Mouse (Mus musculus) splenic B cell, adult 2 months (primary cell): ENCODE results near the gene Lmod1.

Experiments
- DNase-seq: peaks from one replicate; pipeline ENCODE4 v3.0.0-alpha.2; 2011; ENCODE audit warnings: low read depth, low spot score
- H3K27me3 ChIP-seq: 2 replicates; pipeline ENCODE4 v1.6.1; 2012; ENCODE audit warnings: mild to moderate bottlenecking, low read length, moderate library complexity, mixed read lengths; ENCODE audit not compliant: control insufficient read depth, poor library complexity, insufficient read depth, severe bottlenecking
- H3K36me3 ChIP-seq: 2 replicates; pipeline ENCODE4 v1.6.1; 2012; ENCODE audit warnings: mild to moderate bottlenecking, low read length, moderate library complexity, mixed read lengths; ENCODE audit not compliant: control insufficient read depth, poor library complexity, insufficient read depth, severe bottlenecking

Lmod1 gene

DNA sequence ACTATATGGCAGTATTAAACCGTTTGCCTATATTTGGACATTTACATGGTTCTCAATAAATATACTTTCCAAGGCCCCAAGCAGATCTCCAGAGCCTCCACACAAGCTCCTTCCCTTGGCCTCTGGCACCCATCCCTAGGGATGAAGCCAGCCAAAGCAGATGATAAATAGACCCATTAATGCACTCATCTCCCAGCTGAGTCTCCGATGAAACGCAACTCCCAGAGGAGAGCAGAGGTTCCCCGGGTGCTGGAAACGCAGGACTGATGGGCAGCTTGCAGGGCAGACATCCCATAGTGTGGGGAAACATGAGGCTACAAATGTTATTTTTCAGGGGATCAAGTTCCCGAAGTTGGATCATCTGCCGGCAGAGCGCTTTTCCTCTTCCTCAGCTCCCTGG lies 17.3 kb downstream of the Lmod1 start:
- DNase-seq, result no peak
- Histone ChIP-seq H3K27me3 (no peaks in the 10 kb centered on the region), H3K36me3 (no peaks in the 10 kb centered on the region)

DNA sequence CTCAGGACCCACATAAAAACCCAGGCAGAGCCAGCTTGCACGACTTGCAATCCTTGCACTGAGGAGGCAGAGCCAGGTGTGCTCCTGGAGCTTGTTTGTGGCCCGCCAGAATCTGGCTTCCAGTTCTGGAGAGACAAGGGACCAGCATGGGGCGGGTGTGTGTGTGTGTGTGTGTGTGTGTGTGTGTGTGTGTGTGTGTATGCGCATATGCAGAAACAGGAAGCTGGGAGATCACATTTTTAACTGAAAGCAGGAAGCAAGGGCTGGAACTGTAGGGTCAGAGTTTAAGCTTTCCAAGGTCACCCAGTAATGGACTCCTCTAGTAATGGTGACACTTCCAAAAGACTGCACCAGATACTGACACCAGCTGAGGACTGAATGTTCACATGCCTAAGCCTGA lies 19.4 kb downstream of the Lmod1 start:
- no peaks in the 10 kb centered on the region for H3K27me3 ChIP-seq
- no peak for DNase-seq
- H3K36me3 ChIP-seq, result no peaks in the 10 kb centered on the region

DNA sequence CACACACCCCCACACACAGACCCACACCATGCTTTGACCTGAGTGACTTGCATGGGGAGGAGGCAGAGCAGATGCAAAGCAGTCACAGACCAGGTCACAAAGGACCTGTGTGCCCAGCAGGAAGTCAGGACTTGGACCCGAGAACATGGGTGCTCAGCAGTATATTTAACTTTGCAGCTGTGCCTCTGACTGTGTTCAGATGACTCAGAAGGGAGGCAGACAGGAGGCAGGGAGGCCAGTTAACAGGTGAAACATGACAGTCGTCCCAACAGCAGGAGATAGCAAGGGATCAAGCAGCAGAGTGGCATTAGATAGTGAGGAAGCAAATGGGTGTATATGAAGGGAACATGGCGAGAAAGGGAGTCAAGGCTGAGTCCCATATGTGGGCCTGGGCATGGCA lies 22.3 kb downstream of the Lmod1 start:
- H3K27me3 ChIP-seq, result no peaks in the 10 kb centered on the region; the same call in 1 of the 2 replicates
- no peaks in the 10 kb centered on the region for H3K36me3 ChIP-seq
- no peak for DNase-seq

DNA sequence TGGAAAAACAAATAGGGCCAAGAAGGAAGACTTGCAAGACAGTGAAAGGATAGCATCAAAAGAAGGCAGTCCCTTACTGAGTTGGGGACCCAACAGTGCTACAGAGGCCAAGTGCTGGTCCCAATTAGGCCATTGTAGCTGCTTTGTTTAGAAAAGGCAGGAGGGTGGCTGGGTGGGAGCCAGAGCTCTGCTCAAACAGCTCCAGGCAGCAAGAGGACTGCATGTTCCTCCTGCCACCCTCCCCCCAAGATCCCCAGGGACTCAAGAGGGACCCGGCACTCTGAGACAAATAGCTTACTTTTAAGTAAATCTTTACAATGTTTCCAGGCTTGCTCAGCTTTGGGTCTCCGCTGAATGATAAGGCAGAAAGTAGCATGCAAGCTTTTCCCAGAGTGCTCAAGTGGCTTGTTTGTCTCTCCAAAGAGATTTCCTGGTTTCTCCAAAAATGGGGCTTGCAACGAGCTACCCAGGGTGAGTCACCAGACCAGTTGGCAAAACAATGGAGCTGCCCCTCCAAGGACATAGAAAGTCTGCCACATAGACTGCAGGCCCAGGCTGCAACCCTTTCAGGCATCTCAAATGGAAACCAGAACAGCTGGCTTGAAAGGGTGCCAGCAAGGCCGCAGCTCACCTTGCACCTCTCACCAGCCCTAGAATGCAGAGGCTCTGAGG lies 23.0 kb downstream of the Lmod1 start:
- Histone ChIP-seq H3K36me3 (no peaks in the 10 kb centered on the region), H3K27me3 (no peaks in the 10 kb centered on the region; the same call in 1 of the 2 replicates)
- DNase-seq, result no peak

DNA sequence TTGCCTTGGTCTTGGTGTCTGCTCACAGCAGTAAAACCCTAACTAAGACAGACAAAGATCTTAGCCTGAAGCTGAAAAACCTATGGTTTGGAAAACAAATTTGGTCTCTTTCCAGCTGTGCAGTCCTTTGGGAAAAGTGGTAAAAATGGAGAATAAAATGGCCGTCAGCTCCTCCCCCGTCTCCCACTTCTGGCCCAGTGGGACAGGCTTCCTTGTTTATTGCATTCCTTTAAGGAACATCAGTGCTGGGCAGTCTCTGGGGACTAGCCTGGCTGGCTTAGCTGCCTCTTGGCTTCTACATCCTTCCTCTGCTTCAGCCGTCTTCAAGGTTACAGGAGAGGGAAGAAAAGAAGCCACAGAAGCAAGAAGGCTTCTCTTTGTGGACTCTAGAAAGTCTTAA lies 27.3 kb downstream of the Lmod1 start:
- no peaks in the 10 kb centered on the region; the same call in 1 of the 2 replicates for H3K27me3 ChIP-seq

DNA sequence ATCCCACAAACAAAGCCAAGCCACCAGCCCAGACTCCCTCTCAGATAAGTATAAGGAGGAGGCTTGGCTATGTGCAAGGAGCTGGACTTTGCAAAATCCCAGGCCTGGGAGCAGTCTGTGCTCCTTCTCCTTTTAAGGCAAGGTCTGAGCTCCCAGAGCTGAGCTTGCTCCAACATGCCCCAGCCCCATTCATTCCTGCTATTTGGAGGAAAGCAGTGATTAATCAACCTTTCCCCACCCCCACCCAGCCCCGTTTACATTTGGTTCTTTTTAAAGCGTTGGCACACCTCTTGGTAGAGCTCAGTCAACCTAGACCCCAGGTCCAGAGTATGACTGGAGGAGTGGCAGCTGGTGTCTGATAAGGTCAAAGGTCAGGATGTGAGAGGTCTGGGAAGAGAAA lies 34.5 kb downstream of the Lmod1 start:
- no peak for DNase-seq
- Histone ChIP-seq H3K27me3 (no peaks in the 10 kb centered on the region), H3K36me3 (no peaks in the 10 kb centered on the region)

More for the DNA sequence above, 27.3 kb downstream of the Lmod1 start:
- DNase-seq, result no peak
- no peaks in the 10 kb centered on the region for H3K36me3 ChIP-seq

DNA sequence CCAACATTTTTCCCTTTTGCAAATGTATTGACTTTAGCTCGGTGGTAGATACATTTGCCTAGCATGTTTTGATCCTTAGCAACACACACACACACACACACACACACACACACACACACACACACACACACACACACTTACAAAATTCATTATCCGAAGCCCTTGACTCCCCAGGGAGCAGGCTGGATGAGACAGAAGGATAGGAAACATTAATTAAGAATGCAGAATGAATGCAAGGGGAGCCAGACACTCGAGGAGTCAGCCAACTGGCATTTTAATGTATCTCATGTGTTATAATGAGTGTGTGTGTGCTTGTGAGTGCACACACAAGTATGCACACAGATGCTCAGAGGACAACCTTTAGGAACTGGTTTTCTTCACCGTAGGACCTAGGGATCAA lies 36.9 kb downstream of the Lmod1 start:
- no peak for DNase-seq
- H3K27me3 ChIP-seq, result no peaks in the 10 kb centered on the region
- no peaks in the 10 kb centered on the region for H3K36me3 ChIP-seq

DNA sequence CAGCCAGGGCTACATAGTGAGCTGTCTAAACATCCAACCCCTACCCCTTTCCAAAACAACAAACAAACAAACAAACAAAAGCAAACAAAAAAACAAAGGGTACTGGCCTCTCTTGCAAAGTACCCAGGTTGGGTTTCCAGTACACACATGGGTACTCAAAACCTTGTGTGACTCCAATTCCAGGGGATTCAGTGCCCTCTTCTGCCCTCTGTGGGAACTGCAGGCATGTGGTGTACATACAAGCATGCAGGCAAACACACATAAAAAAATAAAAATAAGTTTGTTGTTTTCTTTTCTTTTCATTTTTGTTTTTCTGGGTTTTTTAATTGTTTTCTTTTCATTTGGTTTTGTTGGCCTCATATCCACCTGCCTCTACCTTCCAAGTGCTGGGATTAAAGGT lies 37.5 kb downstream of the Lmod1 start:
- DNase-seq, result no peak
- Histone ChIP-seq H3K27me3 (no peaks in the 10 kb centered on the region), H3K36me3 (no peaks in the 10 kb centered on the region)

DNA sequence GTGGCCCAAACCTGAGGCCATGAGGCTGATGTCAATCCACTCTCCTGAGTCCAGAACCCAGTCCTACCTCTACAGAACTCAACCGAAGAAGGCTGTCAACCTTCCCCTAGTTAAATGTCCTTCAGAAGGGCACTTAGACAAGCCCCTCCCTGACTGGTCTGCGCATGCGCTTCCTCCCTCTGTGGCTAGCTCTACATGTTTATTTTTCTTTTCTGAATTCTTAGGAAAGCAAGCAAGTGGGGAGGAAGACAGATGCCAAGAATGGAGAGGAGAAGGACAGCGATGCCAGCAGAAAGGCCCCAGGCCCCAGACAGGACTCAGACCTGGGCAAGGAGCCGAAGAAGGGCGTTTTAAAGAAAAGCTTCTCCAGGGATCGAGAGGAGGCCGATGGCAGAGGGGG lies 38.8 kb downstream of the Lmod1 start:
- DNase-seq, result no peak
- Histone ChIP-seq H3K27me3 (no peaks in the 10 kb centered on the region), H3K36me3 (no peaks in the 10 kb centered on the region)

DNA sequence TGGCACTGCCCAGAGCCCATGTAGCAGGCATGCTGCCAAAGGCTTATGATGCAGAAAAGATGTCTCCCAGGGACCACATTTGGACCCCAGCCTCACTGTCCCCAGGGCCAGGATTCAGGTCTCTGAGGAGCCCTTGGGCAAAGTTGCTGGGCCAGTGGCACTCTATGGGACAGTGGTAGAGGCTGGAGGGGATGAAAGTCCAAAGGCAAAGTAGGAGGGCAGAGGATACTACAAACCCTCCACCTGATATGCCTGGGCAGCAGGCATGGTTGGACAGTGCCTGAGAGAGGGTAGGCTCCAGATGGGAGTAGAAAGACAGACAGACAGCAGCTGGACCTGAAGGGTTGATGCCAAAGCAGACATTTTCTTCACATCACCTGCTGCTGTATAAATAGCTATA lies 41.8 kb downstream of the Lmod1 start:
- no peaks in the 10 kb centered on the region for H3K27me3 ChIP-seq
- DNase-seq, result no peak
- no peaks in the 10 kb centered on the region for H3K36me3 ChIP-seq

DNA sequence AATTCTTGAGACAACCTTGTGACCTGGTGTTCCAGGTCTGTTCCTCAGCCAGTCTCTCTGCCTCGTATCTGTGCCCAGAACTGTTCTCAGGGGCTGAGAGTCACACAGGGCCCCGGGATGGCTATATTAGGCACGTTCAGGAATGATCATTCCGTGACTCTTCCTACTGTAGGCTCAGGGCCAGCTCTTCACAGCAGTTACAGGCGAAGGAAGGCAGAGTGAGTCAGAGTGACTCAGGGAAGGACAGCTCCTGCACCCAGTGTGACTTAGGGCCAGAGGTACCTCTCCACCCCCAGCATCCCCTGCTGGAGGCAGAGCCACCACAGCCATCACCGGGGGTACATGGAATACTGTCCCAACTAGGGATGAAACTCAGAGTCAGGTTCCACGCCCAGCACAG lies 42.4 kb downstream of the Lmod1 start:
- H3K27me3 ChIP-seq, result no peaks in the 10 kb centered on the region
- DNase-seq, result no peak

DNA sequence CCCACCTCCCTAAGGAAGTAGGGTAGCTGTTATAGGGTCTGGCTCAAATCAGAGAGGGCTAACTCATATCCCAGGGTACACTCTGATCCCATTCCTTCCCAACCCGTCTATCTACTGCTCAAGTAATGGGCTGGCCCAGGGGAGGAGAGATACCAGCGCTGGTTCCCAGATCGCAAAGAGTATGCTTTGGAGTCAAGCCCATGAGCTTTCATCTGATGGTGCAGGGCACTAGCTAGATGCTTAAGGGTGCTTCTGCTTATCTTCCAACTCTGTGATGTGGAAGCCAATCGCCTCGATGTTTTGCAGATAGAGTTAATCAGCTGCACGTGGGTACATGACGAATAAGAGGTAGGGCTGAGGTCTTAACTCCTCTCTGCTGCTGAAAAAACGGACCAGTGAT lies 43.0 kb downstream of the Lmod1 start:
- no peaks in the 10 kb centered on the region for H3K27me3 ChIP-seq
- no peaks in the 10 kb centered on the region for H3K36me3 ChIP-seq
- no peak for DNase-seq

More for the DNA sequence above, 42.4 kb downstream of the Lmod1 start:
- no peaks in the 10 kb centered on the region for H3K36me3 ChIP-seq

DNA sequence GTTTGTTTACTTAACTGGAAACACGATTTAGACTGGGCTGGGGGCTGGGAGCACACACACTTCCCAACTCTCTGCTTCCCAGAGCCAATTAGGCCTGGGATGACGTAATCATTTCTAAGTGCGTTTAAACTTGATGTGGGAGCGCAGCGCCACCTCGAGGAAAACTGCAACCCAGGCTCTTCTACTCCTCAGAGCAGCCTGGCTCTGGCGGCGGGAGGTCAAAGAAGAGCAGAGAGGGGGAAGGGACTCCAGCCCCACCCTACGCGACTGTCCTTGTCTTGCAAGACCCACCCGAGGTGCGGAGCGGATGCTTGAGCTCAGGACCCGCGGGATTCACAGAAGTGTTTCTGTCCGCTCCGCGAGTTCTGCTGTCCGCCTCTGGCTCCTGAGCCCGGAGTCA lies 43.6 kb downstream of the Lmod1 start:
- peak; percentile 64 for DNase-seq
- H3K27me3 ChIP-seq, result no peaks in the 10 kb centered on the region
- no peaks in the 10 kb centered on the region for H3K36me3 ChIP-seq

DNA sequence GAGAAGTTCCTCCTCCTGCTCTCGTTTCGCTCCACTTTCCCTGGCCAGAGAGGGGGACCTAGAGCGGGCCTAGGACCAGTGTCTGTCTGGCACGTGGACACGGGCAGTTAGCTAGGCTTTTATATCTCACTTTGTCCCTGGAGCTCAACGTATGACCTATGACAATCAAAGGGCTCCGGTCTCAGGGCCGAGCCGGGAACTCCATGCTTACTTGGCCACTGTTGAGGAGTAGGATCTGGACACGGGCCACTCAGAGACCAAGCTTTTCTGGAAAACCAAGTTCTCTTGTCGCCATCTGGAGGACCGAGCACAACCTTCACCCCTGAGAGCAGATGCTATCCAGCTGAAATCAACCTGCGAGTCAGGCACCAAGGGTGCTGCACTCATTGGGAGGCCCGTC lies 44.4 kb downstream of the Lmod1 start:
- Histone ChIP-seq H3K36me3 (no peaks in the 10 kb centered on the region), H3K27me3 (no peaks in the 10 kb centered on the region)
- DNase-seq, result peak; percentile 11

DNA sequence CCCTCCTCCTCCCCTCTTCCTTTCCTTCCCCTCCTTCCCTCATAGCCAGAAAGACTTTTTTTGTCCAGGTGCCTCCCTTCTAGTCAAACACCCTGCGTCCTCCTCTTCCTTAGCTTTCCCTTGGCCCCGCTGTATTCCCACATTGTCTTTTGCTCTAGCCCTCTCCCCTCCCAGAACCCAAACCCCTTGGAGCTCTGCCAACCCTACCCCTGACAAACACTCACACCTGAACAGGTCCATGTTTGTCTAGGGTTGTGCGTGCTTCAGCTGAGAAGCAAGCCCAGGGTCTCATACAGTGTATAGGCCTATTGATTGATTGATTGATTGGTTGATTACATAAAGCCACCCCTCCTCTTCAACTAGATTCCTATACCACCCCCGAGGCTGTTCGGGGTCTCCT lies 44.8 kb downstream of the Lmod1 start:
- Histone ChIP-seq H3K27me3 (no peaks in the 10 kb centered on the region), H3K36me3 (no peaks in the 10 kb centered on the region)
- DNase-seq, result no peak

DNA sequence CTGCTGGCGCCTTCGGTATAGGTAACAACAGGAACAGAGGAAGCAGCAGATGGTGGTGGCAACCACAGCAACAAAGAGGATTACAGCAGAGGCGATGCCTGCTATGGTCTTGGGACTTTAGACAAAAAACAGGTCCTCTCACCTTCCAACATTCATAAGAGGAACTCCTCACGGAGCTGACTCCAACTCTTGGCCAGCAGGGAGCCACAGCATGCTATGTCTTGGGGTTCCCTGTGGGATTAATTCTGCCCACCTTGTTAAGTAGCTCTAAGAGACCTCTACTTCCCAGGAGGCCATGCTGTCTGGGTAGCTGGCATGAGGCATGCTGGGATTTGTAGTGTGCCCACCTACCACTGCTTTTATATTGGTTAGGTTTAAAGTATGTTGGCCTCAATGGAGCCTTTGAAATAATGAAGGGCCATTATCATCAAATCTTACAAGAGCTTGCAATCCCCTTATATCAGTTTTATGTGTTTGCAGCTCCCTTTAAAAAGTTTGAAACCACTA lies 48.6 kb downstream of the Lmod1 start:
- Histone ChIP-seq H3K27me3 (no peaks in the 10 kb centered on the region), H3K36me3 (no peaks in the 10 kb centered on the region)
- DNase-seq, result no peak
